Mouse (Mus musculus) heart, postnatal 0 days (tissue): Measurements from ENCODE around the gene Chil5.

ENCODE experiments used
- CTCF ChIP-seq: IDR thresholded peaks from 2 replicates; pipeline ENCODE4 v1.5.1; 2016; ENCODE audit warnings: antibody characterized with exemption, control low read depth, low read depth
- EP300 ChIP-seq: IDR thresholded peaks from 2 replicates; pipeline ENCODE4 v1.6.1; 2016; ENCODE audit warnings: antibody characterized with exemption, low read depth

DNA sequence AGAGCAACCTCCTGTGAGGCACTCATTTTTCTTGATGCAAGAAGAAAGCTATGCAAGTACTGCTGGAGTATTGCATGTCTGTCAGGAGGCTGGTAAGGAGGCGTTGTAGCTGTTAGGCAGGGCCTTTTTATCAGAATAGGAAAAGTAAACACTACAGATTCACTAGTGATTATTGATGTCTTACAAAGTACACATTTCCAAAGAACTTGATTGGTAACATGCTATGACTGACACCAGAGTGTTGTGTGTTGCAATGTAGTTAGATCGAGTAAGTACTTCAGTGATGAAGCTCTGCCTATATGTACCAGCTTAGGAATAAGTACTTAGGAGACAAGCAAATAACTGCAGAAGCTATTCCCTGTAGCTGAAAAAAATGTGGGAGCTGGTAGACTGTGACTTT, 38.4 kb upstream of the Chil5 start:
- TF ChIP-seq CTCF (no peak), EP300 (no peak)
